Mouse (Mus musculus) megakaryocyte, embryonic 14.5 days (primary cell): Measurements from ENCODE around the gene Hoxd11.

Experiments used
- FLI1 ChIP-seq: IDR thresholded peaks from 2 replicates; pipeline ENCODE4 v1.6.1; 2012; ENCODE audit warnings: low read length, inconsistent platforms, mixed read lengths
- GATA1 ChIP-seq: IDR thresholded peaks from 3 replicates; pipeline ENCODE4 v1.6.1; 2012; ENCODE audit warnings: mixed read lengths, low read length, inconsistent platforms, borderline replicate concordance

DNA sequence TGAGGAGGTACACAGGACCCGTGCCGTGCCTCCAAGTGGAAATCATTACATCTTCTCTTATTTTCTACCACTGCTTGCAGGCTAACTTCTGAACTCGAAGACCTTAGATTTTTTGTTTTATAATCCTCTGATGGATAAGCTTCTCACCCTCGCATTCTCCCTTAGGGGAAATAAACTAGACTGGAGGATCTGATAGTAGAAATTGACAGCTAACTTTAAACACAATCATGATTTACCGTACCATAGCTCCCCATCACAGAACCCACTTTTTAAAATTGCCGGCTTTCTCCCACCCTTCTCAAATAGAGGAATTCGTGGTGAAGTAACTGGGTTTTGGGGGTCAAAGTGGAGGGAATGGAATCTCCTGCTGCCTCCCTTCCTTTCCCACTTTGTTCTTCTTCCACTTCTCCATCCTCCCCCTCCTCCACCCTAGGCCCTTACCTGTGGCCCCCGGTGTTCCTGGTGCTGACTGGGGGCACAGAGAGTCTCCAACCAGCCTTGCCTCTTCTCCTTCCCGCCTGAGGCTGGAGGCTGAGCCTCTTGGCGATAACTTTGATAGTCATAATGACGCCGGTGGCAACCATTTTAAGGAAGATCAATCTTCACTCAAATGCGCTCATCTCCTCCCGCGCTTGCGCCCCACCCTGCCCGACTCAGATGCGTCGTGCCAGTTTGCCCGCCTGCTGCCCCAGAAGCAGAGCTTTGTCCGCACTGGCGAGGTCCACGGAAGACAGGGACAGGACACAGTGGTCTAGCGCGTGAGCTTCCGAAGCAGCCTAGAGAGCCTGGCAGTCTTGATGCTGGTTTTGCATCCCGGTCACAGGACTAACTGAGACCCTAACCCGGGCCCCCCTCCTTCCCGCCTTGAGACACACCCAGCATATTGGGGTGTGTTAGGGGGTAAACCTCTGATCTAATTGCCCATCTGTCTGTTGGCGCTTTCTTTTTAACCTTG, 18.7 kb upstream of the Hoxd11 start:
- TF ChIP-seq FLI1 (no peak), GATA1 (no peak)
